Mouse (Mus musculus): Measurements from ENCODE around the gene Uggt1. TPM values are rescaled to one million over a fixed set of nuclear protein-coding genes. Genes with fewer than 3 reads are reported as not detected.
A peak's percentile ranks its signal among the peaks of the same experiment; 100 is the strongest.

Uggt1 gene
- 54.7 and 55.4 TPM in 2 replicates for polyA plus RNA-seq (2015; fragmentation: Nextera tagmentation; extraction: Ambion mirVana)

GRCm38 (mm10) chr1:36244058-36244827 lies at the start of gene Uggt1:
TSS of gene Uggt1 (minus strand) at chr1:36244720.
- H3K9ac ChIP-seq (replicated peaks), result peak within 1 kb of the TSS; percentile 86
- 1% methylated on average over 49 of the region's 49 CpGs for WGBS
- ATAC-seq (replicated peaks), result peak; percentile 98

GRCm38 (mm10) chr1:36293470-36293869 lies 49.0 kb upstream of the Uggt1 start:
- H3K36me3 ChIP-seq, result no peaks in the 10 kb centered on the region

More at GRCm38 (mm10) chr1:36244058-36244827, at the start of gene Uggt1:
- Histone ChIP-seq H3K27me3 (no peaks in the 10 kb centered on the region), H3K27ac (replicated peaks) (peak within 1 kb of the TSS; percentile 84), H3K4me3 (peak within 1 kb of the TSS; percentile 96), H3K4me2 (replicated peaks) (peak within 1 kb of the TSS; percentile 82), H3K36me3 (no peaks in the 10 kb centered on the region), H3K4me1 (peaks cover 32% of the 10 kb centered on the region), H3K9me3 (no peaks in the 10 kb centered on the region)

GRCm38 (mm10) chr1:36281849-36282248 lies 37.3 kb upstream of the Uggt1 start:
- no peak overlapping the region for H3K27ac ChIP-seq (replicated peaks)
- 93% methylated on average over 6 of the region's 6 CpGs for WGBS
- H3K4me3 ChIP-seq, result no peak overlapping the region
- no peak for ATAC-seq (replicated peaks)
- no peaks in the 10 kb centered on the region for H3K4me1 ChIP-seq
- no peaks in the 10 kb centered on the region for H3K27me3 ChIP-seq
- no peak overlapping the region for H3K9ac ChIP-seq (replicated peaks)
- no peaks in the 10 kb centered on the region for H3K36me3 ChIP-seq
- H3K4me2 ChIP-seq (replicated peaks), result no peak overlapping the region
- no peaks in the 10 kb centered on the region for H3K9me3 ChIP-seq

More at GRCm38 (mm10) chr1:36293470-36293869, 49.0 kb upstream of the Uggt1 start:
- Histone ChIP-seq H3K9ac (replicated peaks) (no peak overlapping the region), H3K27ac (replicated peaks) (no peak overlapping the region), H3K4me1 (no peaks in the 10 kb centered on the region), H3K4me2 (replicated peaks) (no peak overlapping the region), H3K27me3 (no peaks in the 10 kb centered on the region), H3K4me3 (no peak overlapping the region), H3K9me3 (no peaks in the 10 kb centered on the region)
- 92% methylated on average over 8 of the region's 8 CpGs for WGBS
- ATAC-seq (replicated peaks), result no peak

- no peaks in the 10 kb centered on the region for H3K4me1 ChIP-seq
- H3K9ac ChIP-seq (replicated peaks), result no peak overlapping the region
- H3K4me2 ChIP-seq (replicated peaks), result no peak overlapping the region
- no peak overlapping the region for H3K27ac ChIP-seq (replicated peaks)
- no peak overlapping the region for H3K4me3 ChIP-seq
- no peak for ATAC-seq (replicated peaks)
- no peaks in the 10 kb centered on the region for H3K27me3 ChIP-seq
- no peaks in the 10 kb centered on the region for H3K9me3 ChIP-seq
- H3K36me3 ChIP-seq, result no peaks in the 10 kb centered on the region
- WGBS, result 85% methylated on average over 3 of the region's 3 CpGs
These were observed 36.4 kb upstream of the Uggt1 start for GRCm38 (mm10) chr1:36280938-36281337.

- 20% methylated on average over 3 of the region's 3 CpGs for WGBS
- no peak overlapping the region for H3K9ac ChIP-seq (replicated peaks)
- no peaks in the 10 kb centered on the region for H3K36me3 ChIP-seq
- no peaks in the 10 kb centered on the region for H3K4me1 ChIP-seq
- H3K4me2 ChIP-seq (replicated peaks), result no peak overlapping the region
- no peak for ATAC-seq (replicated peaks)
- H3K9me3 ChIP-seq, result no peaks in the 10 kb centered on the region
- no peaks in the 10 kb centered on the region for H3K27me3 ChIP-seq
- no peak overlapping the region for H3K4me3 ChIP-seq
- H3K27ac ChIP-seq (replicated peaks), result no peak overlapping the region
These were observed 34.7 kb upstream of the Uggt1 start for GRCm38 (mm10) chr1:36279202-36279601.

GRCm38 (mm10) chr1:36277267-36278060 lies 32.9 kb upstream of the Uggt1 start:
- no peaks in the 10 kb centered on the region for H3K4me1 ChIP-seq
- ATAC-seq (replicated peaks), result peak; percentile 35; the same call in 1 of the 2 replicates
- 17% methylated on average over 7 of the region's 7 CpGs for WGBS
- no peak overlapping the region for H3K9ac ChIP-seq (replicated peaks)
- H3K4me2 ChIP-seq (replicated peaks), result no peak overlapping the region
- no peak overlapping the region for H3K27ac ChIP-seq (replicated peaks)
- H3K27me3 ChIP-seq, result no peaks in the 10 kb centered on the region
- H3K4me3 ChIP-seq, result no peak overlapping the region
- H3K36me3 ChIP-seq, result no peaks in the 10 kb centered on the region
- no peaks in the 10 kb centered on the region for H3K9me3 ChIP-seq

GRCm38 (mm10) chr1:36275635-36276389 lies 31.3 kb upstream of the Uggt1 start:
- Histone ChIP-seq H3K27ac (replicated peaks) (no peak overlapping the region), H3K36me3 (no peaks in the 10 kb centered on the region), H3K4me3 (no peak overlapping the region), H3K4me1 (no peaks in the 10 kb centered on the region), H3K9ac (replicated peaks) (no peak overlapping the region), H3K4me2 (replicated peaks) (no peak overlapping the region), H3K9me3 (no peaks in the 10 kb centered on the region), H3K27me3 (no peaks in the 10 kb centered on the region)
- ATAC-seq (replicated peaks), result no peak
- 79% methylated on average over 13 of the region's 13 CpGs for WGBS

- H3K4me1 ChIP-seq, result no peaks in the 10 kb centered on the region
- no peaks in the 10 kb centered on the region for H3K36me3 ChIP-seq
- no peak within 1 kb of the TSS for H3K27ac ChIP-seq (replicated peaks)
- H3K9ac ChIP-seq (replicated peaks), result no peak within 1 kb of the TSS
- no peak within 1 kb of the TSS for H3K4me2 ChIP-seq (replicated peaks)
- H3K4me3 ChIP-seq, result no peak within 1 kb of the TSS
- no peak for ATAC-seq (replicated peaks)
- H3K9me3 ChIP-seq, result no peaks in the 10 kb centered on the region
- WGBS, result 91% methylated on average over 5 of the region's 5 CpGs
- H3K27me3 ChIP-seq, result no peaks in the 10 kb centered on the region
These were observed 29.9 kb upstream of the Uggt1 start, which contains the start of gene Neurl3 for GRCm38 (mm10) chr1:36274455-36274854. TSS of gene Neurl3 (minus strand) at chr1:36274679.

- ATAC-seq (replicated peaks), result no peak
- Histone ChIP-seq H3K4me3 (no peak overlapping the region), H3K9me3 (no peaks in the 10 kb centered on the region), H3K9ac (replicated peaks) (no peak overlapping the region), H3K4me1 (no peaks in the 10 kb centered on the region), H3K27ac (replicated peaks) (no peak overlapping the region), H3K4me2 (replicated peaks) (no peak overlapping the region), H3K36me3 (no peaks in the 10 kb centered on the region), H3K27me3 (no peaks in the 10 kb centered on the region)
- 56% methylated on average over 9 of the region's 9 CpGs for WGBS
These were observed 28.8 kb upstream of the Uggt1 start for GRCm38 (mm10) chr1:36273288-36273687.

GRCm38 (mm10) chr1:36272546-36272945 lies 28.0 kb upstream of the Uggt1 start:
- Histone ChIP-seq H3K27ac (replicated peaks) (no peak overlapping the region), H3K4me3 (no peak overlapping the region), H3K9ac (replicated peaks) (no peak overlapping the region), H3K4me1 (no peaks in the 10 kb centered on the region), H3K4me2 (replicated peaks) (no peak overlapping the region), H3K36me3 (no peaks in the 10 kb centered on the region), H3K9me3 (no peaks in the 10 kb centered on the region), H3K27me3 (no peaks in the 10 kb centered on the region)
- ATAC-seq (replicated peaks), result no peak
- WGBS, result 68% methylated on average over 5 of the region's 5 CpGs

GRCm38 (mm10) chr1:36271516-36272230 lies 27.2 kb upstream of the Uggt1 start:
- 72% methylated on average over 8 of the region's 8 CpGs for WGBS
- Histone ChIP-seq H3K4me1 (no peaks in the 10 kb centered on the region), H3K27ac (replicated peaks) (no peak overlapping the region), H3K9ac (replicated peaks) (no peak overlapping the region), H3K9me3 (no peaks in the 10 kb centered on the region), H3K27me3 (no peaks in the 10 kb centered on the region), H3K36me3 (no peaks in the 10 kb centered on the region), H3K4me2 (replicated peaks) (no peak overlapping the region), H3K4me3 (no peak overlapping the region)
- no peak for ATAC-seq (replicated peaks)
